30 mouse cellular contexts compared by ENCODE assay signal in genomic region chrX:108366981-108367380, GRCm38 (mm10).
"Had no signal": no experiment of that assay in that cellular context is flagged by ENCODE, and none has a peak within 500 bp of the region (broad histone marks: within the 10 kb centered on the region; RNA-seq: fewer than 3 reads in every experiment).

No protein-coding gene starts in this region.

- H3K4me3 ChIP-seq: limb, embryonic 10.5 days; limb, embryonic 12.5 days; limb, embryonic 13.5 days; limb, embryonic 15.5 days; liver, embryonic 12.5 days; liver, embryonic 13.5 days; liver, embryonic 15.5 days; lung, embryonic 15.5 days; megakaryocyte, embryonic 14.5 days; midbrain, embryonic 10.5 days; midbrain, embryonic 12.5 days; midbrain, embryonic 13.5 days; midbrain, embryonic 15.5 days; myocyte; neural tube, embryonic 12.5 days had no signal

- H3K27me3 ChIP-seq: limb, embryonic 12.5 days; limb, embryonic 13.5 days; limb, embryonic 15.5 days; liver, embryonic 12.5 days; liver, embryonic 13.5 days; liver, embryonic 15.5 days; lung, embryonic 15.5 days; megakaryocyte, embryonic 14.5 days; midbrain, embryonic 12.5 days; midbrain, embryonic 13.5 days; midbrain, embryonic 15.5 days; neural tube, embryonic 12.5 days had no signal

- H3K27ac ChIP-seq: limb, embryonic 10.5 days; limb, embryonic 12.5 days; limb, embryonic 13.5 days; limb, embryonic 15.5 days; liver, embryonic 12.5 days; liver, embryonic 13.5 days; liver, embryonic 14.5 days; liver, embryonic 15.5 days; lung, embryonic 15.5 days; macrophage; midbrain, embryonic 10.5 days; midbrain, embryonic 12.5 days; midbrain, embryonic 13.5 days; midbrain, embryonic 15.5 days; neural tube, embryonic 12.5 days had no signal

- H3K4me1 ChIP-seq: limb, embryonic 10.5 days; limb, embryonic 12.5 days; limb, embryonic 13.5 days; limb, embryonic 15.5 days; liver, embryonic 12.5 days; liver, embryonic 13.5 days; liver, embryonic 15.5 days; lung, embryonic 15.5 days; megakaryocyte, embryonic 14.5 days; midbrain, embryonic 10.5 days; midbrain, embryonic 12.5 days; midbrain, embryonic 13.5 days; midbrain, embryonic 15.5 days; neural tube, embryonic 12.5 days had no signal

- H3K36me3 ChIP-seq: limb, embryonic 10.5 days; limb, embryonic 12.5 days; limb, embryonic 13.5 days; limb, embryonic 15.5 days; liver, embryonic 12.5 days; liver, embryonic 13.5 days; liver, embryonic 15.5 days; lung, embryonic 15.5 days; midbrain, embryonic 10.5 days; midbrain, embryonic 12.5 days; midbrain, embryonic 13.5 days; midbrain, embryonic 15.5 days; neural tube, embryonic 12.5 days had no signal

- ATAC-seq: liver, embryonic 12.5 days; liver, postnatal 0 days; lung, postnatal 0 days; midbrain, embryonic 13.5 days; midbrain, embryonic 15.5 days; midbrain, embryonic 16.5 days had no signal

- H3K9me3 ChIP-seq: limb, embryonic 10.5 days; limb, embryonic 13.5 days; limb, embryonic 15.5 days; liver, embryonic 12.5 days; liver, embryonic 13.5 days; liver, embryonic 15.5 days; lung, embryonic 15.5 days; midbrain, embryonic 10.5 days; midbrain, embryonic 12.5 days; midbrain, embryonic 13.5 days; midbrain, embryonic 15.5 days; neural tube, embryonic 12.5 days had no signal

- DNase-seq: left cerebral cortex, postnatal 4 days; liver; liver, embryonic 13.5 days; liver, postnatal 0 days; lung, adult 18-20 months; lung, adult 2 months; lung, embryonic 14.5 days; lung, postnatal 10 days; lung, postnatal 14 days; lung, postnatal 36 days; lung, postnatal 4 days; midbrain, embryonic 14.5 days had no signal

- H3K9ac ChIP-seq: limb, embryonic 12.5 days; limb, embryonic 13.5 days; limb, embryonic 15.5 days; liver, embryonic 12.5 days; liver, embryonic 13.5 days; liver, embryonic 14.5 days; liver, embryonic 15.5 days; liver, postnatal 0 days; lung, embryonic 14.5 days; lung, embryonic 15.5 days; midbrain, embryonic 12.5 days; midbrain, embryonic 13.5 days; midbrain, embryonic 15.5 days; neural tube, embryonic 12.5 days had no signal
